Mouse (Mus musculus) embryonic facial prominence, embryonic 13.5 days (tissue): Measurements from ENCODE around the gene Abcc9. TPM values are rescaled to one million over a fixed set of nuclear protein-coding genes. Genes with fewer than 3 reads are reported as not detected.

Experiments
- ATAC-seq: fragments of 200-750 bp; cut with Nextera tagmentation; 2 replicates; pipeline ENCODE4 v1.8.0; 2017; ENCODE audit warnings: low read depth; ENCODE audit not compliant: insufficient number of reproducible peaks, insufficient read depth, low FRiP score, low TSS enrichment
- H3K27ac ChIP-seq: fragments of 300-500 bp; sonication (generic); 2 replicates; pipeline ENCODE4 v1.5.1; 2015; ENCODE audit warnings: moderate library complexity, mild to moderate bottlenecking, inconsistent platforms
- H3K27me3 ChIP-seq: fragments of 300-500 bp; sonication (generic); 2 replicates; pipeline ENCODE4 v1.6.1; 2015; ENCODE audit warnings: mild to moderate bottlenecking, inconsistent platforms
- H3K36me3 ChIP-seq: fragments of 300-500 bp; sonication (generic); 2 replicates; pipeline ENCODE4 v1.6.1; 2015; ENCODE audit warnings: mild to moderate bottlenecking, inconsistent platforms
- H3K4me1 ChIP-seq: fragments of 300-500 bp; sonication (generic); 2 replicates; pipeline ENCODE4 v1.6.1; 2015; ENCODE audit warnings: inconsistent platforms
- H3K4me2 ChIP-seq: fragments of 300-500 bp; sonication (generic); 2 replicates; pipeline ENCODE4 v1.6.1; 2015; ENCODE audit warnings: moderate library complexity, mild to moderate bottlenecking, inconsistent platforms
- H3K4me3 ChIP-seq: fragments of 300-500 bp; sonication (generic); 2 replicates; pipeline ENCODE4 v1.5.1; 2015; ENCODE audit warnings: mild to moderate bottlenecking, inconsistent platforms
- H3K9ac ChIP-seq: fragments of 300-500 bp; sonication (generic); 2 replicates; pipeline ENCODE4 v1.6.1; 2015; ENCODE audit warnings: mild to moderate bottlenecking, inconsistent platforms
- H3K9me3 ChIP-seq: fragments of 300-500 bp; sonication (generic); 2 replicates; pipeline ENCODE4 v1.6.1; 2016; ENCODE audit warnings: inconsistent platforms
- WGBS: fragments of 180-500 bp; shearing (Covaris S2); methylation state at CpG from one replicate; pipeline ENCODE4 v1.1.7; 2015; ENCODE audit warnings: mixed read lengths; 5-methylcytosine and 5-hydroxymethylcytosine counted together
- polyA plus RNA-seq: library from polyadenylated mRNA; unstranded; fragments of >200 nt; fragmentation: Nextera tagmentation; extraction: Ambion mirVana; gene quantifications from 2 replicates; pipeline ENCODE4 v1.2.1, GENCODE M21; 2015

Gene Abcc9
- polyA plus RNA-seq, 1 experiment from 2014 or later = 1.6 TPM

GRCm38 (mm10) chr6:142542082-142542799 lies 159.9 kb downstream of the Abcc9 start:
- Histone ChIP-seq H3K4me1 (peaks cover 2% of the 10 kb centered on the region; the same call in 1 of the 2 replicates), H3K36me3 (no peaks in the 10 kb centered on the region), H3K4me3 (no peak overlapping the region), H3K9me3 (no peaks in the 10 kb centered on the region), H3K27ac (no peak overlapping the region), H3K9ac (no peak overlapping the region), H3K4me2 (no peak overlapping the region), H3K27me3 (no peaks in the 10 kb centered on the region)
- WGBS = 84% methylated on average over 8 of the region's 8 CpGs
- ATAC-seq = no peak

- no peak for ATAC-seq
- no peak overlapping the region for H3K4me2 ChIP-seq
- no peak overlapping the region for H3K4me3 ChIP-seq
- H3K9ac ChIP-seq = no peak overlapping the region
- no peak overlapping the region for H3K27ac ChIP-seq
- peaks cover 2% of the 10 kb centered on the region; the same call in 1 of the 2 replicates for H3K4me1 ChIP-seq
- H3K27me3 ChIP-seq = no peaks in the 10 kb centered on the region
- no peaks in the 10 kb centered on the region for H3K9me3 ChIP-seq
- H3K36me3 ChIP-seq = no peaks in the 10 kb centered on the region
- 85% methylated on average over 10 of the region's 10 CpGs for whole genome bisulfite sequencing
Measured at GRCm38 (mm10) chr6:142540561-142541160, 161.5 kb downstream of the Abcc9 start.

- 87% methylated on average over 5 of the region's 5 CpGs for WGBS
- Histone ChIP-seq H3K27ac (no peak overlapping the region), H3K4me2 (no peak overlapping the region)
Measured at GRCm38 (mm10) chr6:142540131-142540530, 162.0 kb downstream of the Abcc9 start.

GRCm38 (mm10) chr6:142538503-142538902 lies 163.6 kb downstream of the Abcc9 start:
- Histone ChIP-seq H3K4me2 (no peak overlapping the region), H3K4me3 (no peak overlapping the region), H3K9me3 (no peaks in the 10 kb centered on the region), H3K27me3 (no peaks in the 10 kb centered on the region), H3K9ac (no peak overlapping the region), H3K36me3 (no peaks in the 10 kb centered on the region), H3K4me1 (no peaks in the 10 kb centered on the region), H3K27ac (no peak overlapping the region)
- WGBS = 81% methylated on average over 17 of the region's 17 CpGs
- ATAC-seq = no peak

More at GRCm38 (mm10) chr6:142540131-142540530, 162.0 kb downstream of the Abcc9 start:
- no peak for ATAC-seq
- Histone ChIP-seq H3K27me3 (no peaks in the 10 kb centered on the region), H3K4me1 (peaks cover under 1% of the 10 kb centered on the region; the same call in 1 of the 2 replicates), H3K36me3 (no peaks in the 10 kb centered on the region), H3K4me3 (no peak overlapping the region), H3K9ac (no peak overlapping the region), H3K9me3 (no peaks in the 10 kb centered on the region)

Other genes with a start within 250 kb of the Abcc9 start
- 0.66 TPM in 1 of 2 replicates, not detected in the other for gene Gys2, start 229.2 kb downstream of the Abcc9 start, polyA plus RNA-seq
- gene Ldhb, start 194.4 kb downstream of the Abcc9 start, polyA plus RNA-seq = 308 and 321 TPM in 2 replicates
- gene Kcnj8, start 130.7 kb downstream of the Abcc9 start, polyA plus RNA-seq = 3.9 and 6.7 TPM in 2 replicates
- 76.2 and 77.0 TPM in 2 replicates for gene Cmas, start 54.4 kb upstream of the Abcc9 start, polyA plus RNA-seq
- not detected in 2 replicates for gene Sult6b2, start 102.2 kb upstream of the Abcc9 start, polyA plus RNA-seq